Comparison of ENCODE assay signal across 26 mouse cellular contexts in the genomic region with DNA sequence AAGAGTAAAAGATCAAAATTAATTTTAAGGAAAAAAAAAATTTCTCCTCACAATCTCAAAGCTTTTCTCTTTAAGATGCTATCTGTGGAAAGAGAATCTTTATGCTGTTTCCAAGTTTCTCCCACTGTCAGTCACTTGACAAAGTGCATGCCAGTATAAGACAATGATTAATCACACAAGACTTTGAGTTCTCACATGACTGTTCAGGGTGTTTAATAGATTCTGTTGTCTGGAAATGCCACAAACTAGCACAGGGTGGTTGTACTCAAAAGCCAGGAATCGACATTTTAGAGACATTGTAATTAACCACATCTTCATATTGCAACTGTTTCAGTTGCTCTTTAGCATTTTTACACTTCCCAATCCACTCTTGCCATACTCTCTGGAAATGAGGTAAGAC.
DNase-seq lines count a peak whose midpoint lies in the region; ATAC-seq and TF ChIP-seq lines count a peak whose summit lies in the region.
"Had no signal": no experiment of that assay in that cellular context is flagged by ENCODE, and none has a peak within 500 bp of the region (broad histone marks: within the 10 kb centered on the region; RNA-seq: fewer than 3 reads in every experiment).

No protein-coding gene starts in this region.

- H3K27me3 ChIP-seq in kidney, adult 2 months (replicated peaks; ENCODE audit: control insufficient read depth, insufficient read depth, low read length), result no peaks in the 10 kb centered on the region
- H3K27me3 ChIP-seq in kidney, embryonic 14.5 days (ENCODE audit: control insufficient read depth, insufficient read depth, low read length), result no peaks in the 10 kb centered on the region
- H3K27me3 ChIP-seq: embryonic facial prominence, embryonic 13.5 days; embryonic facial prominence, embryonic 15.5 days; forebrain, embryonic 12.5 days; Patski had no signal

- no peak overlapping the region for H3K9ac ChIP-seq in kidney, embryonic 14.5 days (ENCODE audit: low read depth, low read length)
- H3K9ac ChIP-seq: embryonic facial prominence, embryonic 13.5 days; embryonic facial prominence, embryonic 15.5 days; forebrain, embryonic 12.5 days had no signal

- no peak overlapping the region for H3K4me2 ChIP-seq in kidney, embryonic 14.5 days (replicated peaks; ENCODE audit: low read depth, low read length)
- H3K4me2 ChIP-seq: embryonic facial prominence, embryonic 13.5 days; embryonic facial prominence, embryonic 15.5 days; forebrain, embryonic 12.5 days had no signal

- H3K27ac ChIP-seq in kidney, adult 2 months (ENCODE audit: insufficient read depth, low read depth, low read length), result peak overlapping the region; percentile 38; the same call in 1 of the 2 replicates
- no peak overlapping the region for H3K27ac ChIP-seq in kidney, embryonic 14.5 days (ENCODE audit: low read depth, low read length)
- H3K27ac ChIP-seq: embryonic facial prominence, embryonic 13.5 days; embryonic facial prominence, embryonic 15.5 days; forebrain, embryonic 10.5 days; forebrain, embryonic 12.5 days had no signal

- peaks cover 5% of the 10 kb centered on the region; the same call in 1 of the 2 replicates for H3K9me3 ChIP-seq in kidney, embryonic 14.5 days (ENCODE audit: control insufficient read depth, low read length)
- H3K9me3 ChIP-seq: embryonic facial prominence, embryonic 15.5 days had no signal

- no peaks in the 10 kb centered on the region for H3K4me1 ChIP-seq in kidney, adult 2 months (ENCODE audit: control insufficient read depth, insufficient read depth, low read length)
- no peaks in the 10 kb centered on the region for H3K4me1 ChIP-seq in kidney, embryonic 14.5 days (ENCODE audit: control insufficient read depth, insufficient read depth, low read length)
- H3K4me1 ChIP-seq: embryonic facial prominence, embryonic 13.5 days; embryonic facial prominence, embryonic 15.5 days; forebrain, embryonic 10.5 days; forebrain, embryonic 12.5 days had no signal

- peak; percentile 11 for TF ChIP-seq POLR2A in kidney, adult 2 months (IDR thresholded peaks at IDR 0.05; ENCODE audit: low read depth, low read length)

- ATAC-seq in kidney, embryonic 14.5 days (ENCODE audit: low FRiP score, low TSS enrichment), result no peak
- ATAC-seq: activated CD4-positive, CD25-positive, alpha-beta regulatory T cell, adult 4 months; forebrain, embryonic 14.5 days; forebrain, embryonic 16.5 days; Patski had no signal

- TF ChIP-seq CTCF in kidney, adult 2 months (conservative IDR thresholded peaks at IDR 0.05; ENCODE audit: insufficient read depth, insufficient read length, low read depth, low read length), result no peak

- WGBS in kidney, adult 2 months, result 46% methylated on average over 1 of the region's 1 CpGs
- WGBS in kidney, embryonic 14.5 days, result 69% methylated on average over 1 of the region's 1 CpGs

- DNase-seq in kidney, adult 2 months, result peak; percentile 89
- DNase-seq in kidney, adult 9 months, result peak; percentile 89
- DNase-seq in kidney, postnatal 4 days, result no peak
- DNase-seq in kidney, postnatal 14 days, result peak; percentile 23
- no peak for DNase-seq in kidney, postnatal 10 days
- peak; percentile 29 to 76 for DNase-seq in kidney, postnatal 36 days
- no peak for DNase-seq in layer of hippocampus, adult 11-12 months (ENCODE audit: low spot score)
- DNase-seq: adrenal gland, adult 8-10 months; adrenal gland, postnatal 14 days; adrenal gland, postnatal 36 days; cerebellum, adult 11-12 months; cerebellum, adult 2 months; cerebellum, adult 9-10 months; cerebellum, postnatal 10 days; cerebellum, postnatal 25 days; embryo, embryonic 11 days had no signal

- H3K36me3 ChIP-seq in kidney, adult 2 months (ENCODE audit: control insufficient read depth, insufficient read depth, low read length), result no peaks in the 10 kb centered on the region
- no peaks in the 10 kb centered on the region for H3K36me3 ChIP-seq in kidney, embryonic 14.5 days (ENCODE audit: control insufficient read depth, insufficient read depth, low read length)
- H3K36me3 ChIP-seq: embryonic facial prominence, embryonic 13.5 days; embryonic facial prominence, embryonic 15.5 days; forebrain, embryonic 10.5 days; forebrain, embryonic 12.5 days had no signal

- no peak overlapping the region for H3K4me3 ChIP-seq in kidney, adult 2 months (ENCODE audit: insufficient read depth, low read depth, low read length)
- no peak overlapping the region for H3K4me3 ChIP-seq in kidney, embryonic 14.5 days (ENCODE audit: low read length)
- H3K4me3 ChIP-seq: embryonic facial prominence, embryonic 13.5 days; embryonic facial prominence, embryonic 15.5 days; erythroblast, embryonic 14.5 days; forebrain, embryonic 10.5 days; forebrain, embryonic 12.5 days had no signal

Comparison
In these comparisons a context has a peak if more than half of its experiments do, and no peak if none do; other contexts are left out.
1. DNase-seq: peak in kidney, adult 2 months (single experiment), kidney, adult 9 months (single experiment), kidney, postnatal 14 days (single experiment) and kidney, postnatal 36 days (2 of 2); none in kidney, postnatal 4 days (0 of 2), kidney, postnatal 10 days (single experiment) and layer of hippocampus, adult 11-12 months (single experiment).